Mouse (Mus musculus) cerebellum, adult 9-10 months (tissue): ENCODE results near the gene Elof1.
A peak's percentile ranks its signal among the peaks of the same experiment; 100 is the strongest.

ENCODE experiments used
- DNase-seq: peaks from one replicate; pipeline ENCODE4 v3.0.0; 2022

Gene Elof1

GRCm38 (mm10) chr9:22135644-22136390 is 18.8 kb upstream of the Elof1 start, which contains the start of gene Acp5:
Gene Acp5 (minus strand): TSS chr9:22135711.
- no peak for DNase-seq

DNA sequence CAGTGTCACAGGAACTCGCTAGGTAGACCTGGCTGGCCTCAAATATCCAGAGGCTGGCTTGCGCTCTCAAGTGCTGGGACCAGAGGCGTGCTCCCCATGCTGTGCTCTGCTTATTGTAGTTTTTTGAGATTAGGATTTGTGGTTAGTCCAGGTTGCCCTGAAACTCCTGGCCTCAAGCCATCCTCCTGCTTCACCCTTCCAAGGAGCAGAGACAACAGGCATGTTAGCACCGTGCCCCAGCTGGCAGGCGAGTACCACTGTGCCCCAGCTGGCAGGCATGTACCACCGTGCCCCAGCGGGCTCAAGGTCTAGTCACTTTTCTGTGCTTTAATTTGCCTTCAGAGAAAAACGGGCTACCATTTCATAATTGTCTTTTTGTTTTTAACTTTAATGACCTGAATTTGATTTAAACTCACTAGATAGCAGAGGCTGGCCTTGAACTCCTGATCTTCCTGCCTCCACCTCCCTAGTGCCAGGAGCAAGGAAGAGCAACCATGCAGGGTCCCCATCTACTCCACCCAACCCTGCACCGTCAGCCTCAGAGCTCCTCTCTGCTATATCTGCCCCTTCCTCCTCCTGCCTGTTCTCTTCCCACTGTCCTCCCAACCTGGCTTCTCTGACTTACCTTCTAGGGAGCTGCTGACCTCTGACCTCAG is 18.1 kb upstream of the Elof1 start:
- DNase-seq = no peak

- DNase-seq = no peak
These were observed 17.4 kb upstream of the Elof1 start for GRCm38 (mm10) chr9:22134246-22134890.

- no peak for DNase-seq
These were observed 15.2 kb upstream of the Elof1 start for GRCm38 (mm10) chr9:22132220-22132619.

DNA sequence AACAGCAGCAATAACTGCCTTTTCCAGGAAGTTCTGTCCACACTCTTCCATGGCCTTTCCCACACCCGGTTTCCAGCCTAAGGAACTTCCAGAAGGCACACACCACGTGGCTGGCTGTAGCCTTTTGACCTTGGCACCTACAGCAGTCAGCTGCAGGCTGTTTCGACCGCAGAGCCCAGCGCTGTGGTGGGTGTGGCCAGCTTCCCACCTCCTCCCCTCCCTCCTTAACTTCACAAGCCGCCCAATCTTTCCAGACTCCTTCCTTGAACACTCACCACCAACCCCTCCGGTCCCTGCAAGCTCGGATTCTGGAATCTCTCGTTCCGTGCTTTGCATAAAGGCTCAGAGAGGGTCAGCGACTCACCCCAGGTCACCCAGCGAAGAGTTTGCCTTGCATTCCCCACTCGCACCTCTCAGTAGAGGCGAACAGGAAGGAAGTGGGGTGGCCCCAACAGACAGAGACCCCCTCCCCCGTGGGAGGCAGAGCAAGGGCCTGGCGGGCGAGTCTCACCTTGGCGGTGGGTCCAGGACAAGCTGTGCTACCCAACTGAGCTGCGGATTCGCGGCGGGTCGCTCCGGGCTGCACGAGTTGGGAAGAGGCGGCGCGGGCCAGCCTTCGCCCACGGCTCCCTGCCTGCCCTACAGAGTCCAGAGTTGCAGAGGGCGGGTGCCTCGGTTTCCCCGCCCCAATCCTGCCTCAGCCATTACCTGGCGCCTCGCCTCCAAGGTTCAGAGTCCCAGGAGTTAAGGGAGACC is 14.4 kb upstream of the Elof1 start:
- DNase-seq = no peak

- DNase-seq = no peak
These were observed 8.5 kb upstream of the Elof1 start for GRCm38 (mm10) chr9:22125246-22126027.

- DNase-seq = no peak
These were observed 7.2 kb upstream of the Elof1 start for GRCm38 (mm10) chr9:22124169-22124568.

GRCm38 (mm10) chr9:22123069-22123609 is 6.2 kb upstream of the Elof1 start:
- no peak for DNase-seq

GRCm38 (mm10) chr9:22122005-22122404 is 5.0 kb upstream of the Elof1 start:
- no peak for DNase-seq

DNA sequence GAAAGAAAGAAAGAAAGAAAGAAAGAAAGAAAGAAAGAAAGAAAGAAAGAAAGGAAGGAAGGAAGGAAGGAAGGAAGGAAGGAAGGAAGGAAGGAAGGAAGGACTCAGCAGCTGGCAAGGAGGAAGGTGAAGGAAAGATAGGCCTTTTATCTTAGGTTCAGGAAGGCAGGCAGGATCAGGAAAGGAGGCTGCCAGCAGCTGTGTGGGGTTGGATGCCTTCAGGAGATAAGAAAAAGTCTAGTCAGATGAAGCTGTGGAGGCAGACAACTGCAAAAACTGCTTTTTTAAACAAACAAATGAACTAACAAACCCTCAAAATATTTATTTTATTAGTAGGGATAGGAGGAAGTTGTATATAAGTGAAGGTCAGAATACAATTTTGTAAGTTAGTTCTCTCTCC is 4.6 kb upstream of the Elof1 start:
- no peak for DNase-seq

DNA sequence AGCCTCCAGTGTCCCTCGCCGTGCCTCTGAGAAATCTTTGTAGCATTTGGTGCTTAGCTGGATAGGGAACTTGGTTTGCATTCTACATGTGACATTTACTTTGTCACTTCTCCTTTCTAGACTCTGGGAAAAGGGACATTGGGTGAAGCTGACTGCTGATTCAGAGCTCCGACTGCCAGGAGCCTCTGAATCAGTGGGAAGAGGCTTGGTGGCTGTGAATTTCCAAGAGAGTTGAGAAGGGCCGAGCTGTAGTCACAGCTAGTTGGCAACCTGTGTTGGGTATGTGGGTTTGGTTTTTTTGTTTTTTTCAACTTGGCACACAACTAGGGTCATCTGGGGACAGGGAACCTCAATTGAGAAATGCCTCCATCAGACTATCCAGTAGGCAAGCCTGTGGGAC is 2.6 kb upstream of the Elof1 start:
- no peak for DNase-seq

DNA sequence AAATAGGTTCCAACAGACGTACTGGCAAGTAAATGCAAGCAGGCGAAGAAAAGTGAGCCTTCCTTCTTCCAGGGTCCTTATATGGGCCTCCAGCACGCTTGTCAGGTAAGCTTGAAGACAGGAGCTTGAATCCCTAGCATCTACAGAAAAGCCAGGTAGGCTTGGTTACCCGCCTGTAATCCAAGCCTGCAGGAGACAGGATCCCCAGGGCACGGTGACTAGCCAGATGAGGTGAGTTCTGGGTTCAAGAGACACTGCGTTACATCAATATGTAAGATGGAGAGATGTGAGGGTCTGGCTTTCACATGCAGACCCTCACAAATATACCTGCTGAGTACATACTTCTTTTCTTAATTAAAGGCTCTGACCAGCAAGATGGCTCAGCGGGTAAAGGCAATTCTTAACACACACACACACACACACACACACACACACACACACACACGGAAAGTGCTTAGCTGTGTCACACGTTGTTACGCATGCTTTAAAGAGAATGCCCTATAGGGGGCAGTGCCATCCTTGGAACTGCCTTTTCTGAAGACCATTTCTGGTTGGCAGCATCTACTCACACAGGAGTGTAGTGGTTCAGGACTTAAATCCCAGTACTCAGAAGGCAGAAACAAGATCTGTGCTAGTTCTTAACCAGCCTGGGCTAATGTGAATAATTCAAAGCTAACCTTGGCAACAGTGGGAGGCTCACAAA is 933 bp upstream of the Elof1 start:
- DNase-seq = peak; percentile 85

DNA sequence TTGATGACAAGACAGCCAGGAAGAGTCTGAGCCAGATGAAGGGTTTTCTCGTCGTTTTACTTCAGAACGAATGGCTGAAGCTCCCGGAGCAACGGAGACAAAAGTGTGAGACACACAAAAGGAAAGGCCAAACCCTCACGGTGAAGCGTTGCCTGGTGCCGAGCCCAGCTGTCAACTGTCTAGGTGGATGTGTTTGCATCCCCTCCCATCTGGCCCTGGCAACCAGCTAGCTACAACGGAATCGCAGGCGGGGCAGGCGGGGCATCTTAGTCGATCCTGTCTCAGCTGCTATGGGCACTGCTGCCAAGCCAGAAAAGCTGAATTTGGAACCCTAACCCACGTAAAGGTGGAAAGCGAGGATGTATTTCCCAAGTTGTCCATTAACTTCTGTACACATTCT is 886 bp downstream of the Elof1 start:
- DNase-seq = no peak

GRCm38 (mm10) chr9:22115635-22116034 is 1.3 kb downstream of the Elof1 start:
- DNase-seq = no peak

DNA sequence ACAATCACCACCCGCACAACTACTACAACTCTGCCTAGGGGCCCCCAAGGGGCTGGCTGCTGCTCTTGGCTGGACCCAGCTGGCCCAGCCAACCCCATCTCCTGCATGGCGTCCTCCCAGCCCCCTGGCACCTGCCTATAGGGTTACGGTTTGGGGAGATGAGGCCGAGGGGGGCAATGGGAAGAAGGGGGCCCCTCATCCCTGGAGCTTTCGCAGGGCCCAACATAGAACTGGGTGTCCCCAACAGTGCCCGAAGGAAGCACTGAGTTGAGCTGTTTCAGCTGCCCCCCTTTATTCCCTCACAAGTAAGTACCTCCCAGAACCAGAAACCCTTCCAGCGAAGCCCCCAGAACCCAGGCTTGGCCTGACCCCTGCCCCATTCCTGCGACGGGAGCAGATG is 8.8 kb downstream of the Elof1 start:
- no peak for DNase-seq

GRCm38 (mm10) chr9:22099922-22100321 is 17.1 kb downstream of the Elof1 start:
- DNase-seq = no peak

GRCm38 (mm10) chr9:22098993-22099696 is 17.8 kb downstream of the Elof1 start, which contains the start of gene Cnn1:
Gene Cnn1 (plus strand): TSS chr9:22099216.
- no peak for DNase-seq

- peak; percentile 86 for DNase-seq
These were observed 21.1 kb downstream of the Elof1 start for GRCm38 (mm10) chr9:22095854-22096307.

DNA sequence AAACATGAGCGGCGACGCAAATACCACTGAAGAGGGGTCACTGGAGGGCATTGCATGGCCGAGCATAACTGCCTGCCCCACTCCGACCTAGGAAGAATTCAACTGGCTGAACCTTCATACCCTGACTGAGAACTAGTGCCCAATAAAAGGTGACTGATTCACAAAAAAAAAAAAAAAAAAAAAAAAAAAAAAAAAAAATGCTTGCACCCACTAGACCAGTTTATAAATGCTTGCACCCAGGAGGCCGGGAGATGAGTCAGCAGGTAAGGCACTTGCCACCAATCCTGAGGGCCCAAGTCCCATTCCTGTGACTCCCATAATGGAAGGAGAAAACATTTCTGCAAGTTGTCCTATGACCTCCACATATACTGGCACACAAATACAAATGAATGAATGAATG is 24.2 kb downstream of the Elof1 start:
- no peak for DNase-seq

DNA sequence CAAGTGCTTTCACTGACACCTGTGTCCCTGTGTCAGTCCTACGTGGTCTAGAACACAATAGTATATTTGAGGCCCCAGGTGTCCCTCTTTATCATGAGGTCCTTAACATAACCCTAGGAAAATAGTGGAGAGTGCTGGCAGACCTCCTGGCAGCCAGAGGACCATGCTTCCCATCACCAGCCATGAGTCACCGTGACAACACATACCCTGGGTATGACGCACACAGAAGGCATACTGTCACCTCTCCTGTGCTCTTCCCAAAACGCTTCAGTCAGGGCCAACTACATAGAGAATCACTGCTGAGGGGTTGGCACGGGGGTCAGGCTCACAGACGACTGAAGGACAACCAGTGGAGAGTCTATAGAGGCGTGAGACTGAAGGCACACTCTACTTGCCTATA is 27.0 kb downstream of the Elof1 start:
- DNase-seq = no peak

DNA sequence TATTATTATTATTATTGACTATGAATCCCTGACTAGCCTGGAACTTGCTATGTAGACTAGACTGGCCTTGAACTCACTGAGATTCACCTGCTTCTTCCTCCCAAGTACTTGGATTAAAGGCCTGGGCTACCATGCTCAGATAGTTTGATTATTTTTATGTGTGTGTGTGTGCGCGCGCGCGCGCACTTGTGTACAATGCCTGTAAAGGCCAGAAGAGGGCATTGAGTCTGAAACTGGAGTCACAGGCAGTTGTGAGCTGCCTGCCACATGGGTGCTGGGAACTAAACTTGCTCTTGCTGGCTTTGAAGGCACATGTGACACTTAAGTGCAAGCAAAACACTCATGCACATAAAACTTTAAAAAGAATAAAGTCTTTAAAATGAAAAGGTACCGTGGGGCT is 27.7 kb downstream of the Elof1 start:
- DNase-seq = no peak
